Mouse (Mus musculus) spleen, postnatal 0 days (tissue): Measurements from ENCODE around the gene Tex50. TPM values are rescaled to one million over a fixed set of nuclear protein-coding genes. Genes with fewer than 3 reads are reported as not detected.

Source experiments
- polyA plus RNA-seq: library from polyadenylated mRNA; unstranded; fragments of >200 nt; fragmentation: Nextera tagmentation; extraction: Ambion mirVana; gene quantifications from 2 replicates; pipeline ENCODE4 v1.2.1, GENCODE M21; 2015

Gene Tex50
- not detected in 2 replicates for polyA plus RNA-seq

DNA sequence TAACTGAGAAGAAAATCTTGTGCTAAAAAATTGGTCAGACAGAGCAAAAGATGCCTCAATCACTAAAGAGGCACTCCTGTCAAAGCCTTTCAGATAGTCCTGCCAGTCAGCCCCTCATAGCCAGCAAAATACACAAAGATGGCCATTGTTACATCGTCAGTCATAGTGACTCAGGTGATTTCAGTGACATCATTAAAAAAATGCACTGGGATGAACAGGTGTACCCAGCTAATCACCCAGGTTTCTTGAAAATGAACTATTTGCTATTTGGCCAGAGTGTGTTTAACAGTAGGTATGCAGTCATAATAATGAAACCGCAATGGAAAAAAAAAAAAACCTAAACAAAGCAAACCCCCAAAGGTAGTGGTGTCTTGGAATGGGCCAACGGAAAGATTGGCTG is at the start of gene Tex50:
Gene Tex50 (minus strand): TSS at position 101 of the 400 bp plus-strand sequence.

DNA sequence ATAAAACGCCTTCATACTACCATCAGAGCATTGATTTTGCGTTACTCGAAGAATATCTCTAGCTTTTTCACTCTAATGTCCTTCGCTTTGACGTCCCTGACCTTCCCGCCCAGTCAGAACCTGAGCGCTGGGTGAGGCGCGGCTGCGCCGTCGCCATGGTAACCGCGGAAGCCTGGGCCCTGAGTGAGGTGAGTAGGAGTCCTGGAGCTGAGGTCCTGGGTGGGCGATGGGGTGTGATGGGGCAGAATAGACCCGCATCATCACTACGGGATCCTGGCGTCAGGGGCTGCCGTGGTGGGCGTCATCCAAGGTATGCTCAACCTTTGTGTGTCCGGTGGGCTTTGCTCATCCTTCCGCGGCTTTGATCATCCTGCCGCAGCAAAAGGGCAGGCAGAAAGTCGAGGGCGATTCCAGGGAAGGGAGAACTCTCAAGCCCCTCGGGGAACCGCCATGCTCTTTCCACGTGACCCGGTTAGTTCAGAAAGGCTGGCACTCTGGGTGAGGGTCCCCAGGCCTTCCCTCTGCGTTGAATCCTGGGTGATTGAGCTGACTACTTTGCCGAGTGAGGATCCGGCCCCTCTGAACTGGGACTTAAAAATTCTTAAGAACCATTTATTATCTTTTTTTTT is 16.5 kb downstream of the Tex50 start, which contains the start of gene Ankrd45:
Gene Ankrd45 (plus strand): TSS at position 161 of the 629 bp plus-strand sequence.

DNA sequence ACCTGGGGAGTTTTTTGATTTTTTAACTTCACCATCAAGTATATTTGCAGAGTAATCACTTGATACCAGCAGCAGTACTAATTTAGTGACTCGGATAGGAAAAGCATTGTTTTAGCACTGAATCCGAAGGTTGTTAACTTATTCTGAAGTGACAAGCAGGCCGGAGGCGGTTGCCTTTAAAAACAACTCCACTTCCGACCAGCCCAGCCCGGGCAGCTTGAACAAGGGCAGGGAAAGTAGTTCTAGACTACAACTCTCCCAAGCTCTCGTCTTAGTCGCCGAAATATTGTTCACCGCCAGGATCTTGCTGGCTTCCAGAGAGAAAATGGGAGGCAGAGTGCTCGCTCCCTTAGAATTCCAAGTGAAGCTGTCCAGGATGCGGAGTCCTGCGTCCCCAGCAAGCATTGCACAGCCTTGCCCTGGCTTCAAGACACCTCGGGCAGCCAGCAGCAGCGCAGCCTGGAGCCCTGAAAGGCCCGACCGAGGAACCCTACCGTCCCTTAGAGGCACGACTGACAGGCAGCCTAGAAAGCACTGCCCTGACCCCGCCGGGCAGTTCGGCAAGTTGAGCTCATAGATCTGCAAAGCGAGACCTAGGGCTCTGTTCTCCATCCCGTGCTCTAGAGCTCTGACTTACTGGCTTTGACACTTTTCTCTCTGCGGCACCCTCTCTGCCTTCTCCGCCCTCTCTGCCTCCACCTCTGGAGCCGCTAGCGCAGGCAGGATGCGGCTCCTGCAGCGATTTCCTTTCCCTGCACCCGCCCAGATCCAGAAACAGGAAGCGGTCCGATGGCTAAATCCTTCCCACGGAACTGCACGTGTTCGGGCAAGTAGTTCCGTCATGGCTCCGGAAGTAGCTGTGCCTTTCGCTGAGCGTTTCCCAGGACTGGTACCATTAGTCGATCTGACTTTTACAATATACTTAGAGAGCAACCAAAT is 28.1 kb downstream of the Tex50 start, which contains the start of gene Klhl20:
Gene Klhl20 (minus strand): TSS at position 786 of the 939 bp plus-strand sequence.

Other genes with a start within 250 kb of the Tex50 start
- gene Serpinc1, start 180.7 kb downstream of the Tex50 start, polyA plus RNA-seq = 1.4 and 1.5 TPM in 2 replicates
- 1.9 and 3.0 TPM in 2 replicates for gene Zbtb37, start 124.5 kb downstream of the Tex50 start, polyA plus RNA-seq
- 29.9 and 30.6 TPM in 2 replicates for gene Dars2, start 88.7 kb downstream of the Tex50 start, polyA plus RNA-seq
- gene Cenpl, start 88.6 kb downstream of the Tex50 start, polyA plus RNA-seq = 40.3 and 47.8 TPM in 2 replicates
- gene Klhl20, start 27.8 kb downstream of the Tex50 start, polyA plus RNA-seq = 8.1 and 8.2 TPM in 2 replicates
- not detected in 2 replicates for gene Ankrd45, start 16.6 kb downstream of the Tex50 start, polyA plus RNA-seq
- gene Prdx6, start 91.9 kb upstream of the Tex50 start, polyA plus RNA-seq = 416 and 422 TPM in 2 replicates
- 0.17 TPM in 1 of 2 replicates, not detected in the other for gene Tnfsf4, start 236.1 kb upstream of the Tex50 start, polyA plus RNA-seq